Mouse (Mus musculus): ENCODE data around the gene Pde4d.

Pde4d gene

GRCm38 (mm10) chr13:108490872-108491271, 41.1 kb downstream of the Pde4d start:
- DNase-seq (ENCODE audit: low spot score in 2 of 2): no peak

- no peak for DNase-seq (ENCODE audit: low spot score in 2 of 2)
Observed at GRCm38 (mm10) chr13:108492886-108493285, 43.1 kb downstream of the Pde4d start.

- no peak for DNase-seq (ENCODE audit: low spot score in 2 of 2)
Observed at GRCm38 (mm10) chr13:108494365-108494764, 44.6 kb downstream of the Pde4d start.

GRCm38 (mm10) chr13:108497768-108498167, 48.0 kb downstream of the Pde4d start:
- DNase-seq (ENCODE audit: low spot score in 2 of 2): no peak

GRCm38 (mm10) chr13:108498247-108498743, 48.5 kb downstream of the Pde4d start:
- no peak for DNase-seq (ENCODE audit: low spot score in 2 of 2)

GRCm38 (mm10) chr13:108498773-108499313, 49.1 kb downstream of the Pde4d start:
- DNase-seq (ENCODE audit: low spot score in 2 of 2): no peak

GRCm38 (mm10) chr13:108501386-108501785, 51.6 kb downstream of the Pde4d start:
- no peak for DNase-seq (ENCODE audit: low spot score in 2 of 2)

- DNase-seq (ENCODE audit: low spot score in 2 of 2): no peak
Observed at GRCm38 (mm10) chr13:108524548-108524947, 74.8 kb downstream of the Pde4d start.

GRCm38 (mm10) chr13:108524969-108525368, 75.2 kb downstream of the Pde4d start:
- no peak for DNase-seq (ENCODE audit: low spot score in 2 of 2)

- DNase-seq (ENCODE audit: low spot score in 2 of 2): no peak
Observed at GRCm38 (mm10) chr13:108526258-108527007, 76.7 kb downstream of the Pde4d start.

- DNase-seq (ENCODE audit: low spot score in 2 of 2): no peak
Observed at GRCm38 (mm10) chr13:108527090-108527770, 77.5 kb downstream of the Pde4d start.

GRCm38 (mm10) chr13:108528343-108528742, 78.6 kb downstream of the Pde4d start:
- DNase-seq (ENCODE audit: low spot score in 2 of 2): no peak

GRCm38 (mm10) chr13:108532875-108533274, 83.1 kb downstream of the Pde4d start:
- no peak for DNase-seq (ENCODE audit: low spot score in 2 of 2)

GRCm38 (mm10) chr13:108536436-108536835, 86.7 kb downstream of the Pde4d start:
- no peak for DNase-seq (ENCODE audit: low spot score in 2 of 2)

GRCm38 (mm10) chr13:108536951-108537350, 87.2 kb downstream of the Pde4d start:
- DNase-seq (ENCODE audit: low spot score in 2 of 2): no peak

GRCm38 (mm10) chr13:108538760-108539369, 89.1 kb downstream of the Pde4d start:
- DNase-seq (ENCODE audit: low spot score in 2 of 2): no peak

GRCm38 (mm10) chr13:108541488-108541887, 91.7 kb downstream of the Pde4d start:
- no peak for DNase-seq (ENCODE audit: low spot score in 2 of 2)

- DNase-seq (ENCODE audit: low spot score in 2 of 2): peak; percentile 7 to 14
Observed at GRCm38 (mm10) chr13:108542342-108542761, 92.6 kb downstream of the Pde4d start.

- no peak for DNase-seq (ENCODE audit: low spot score in 2 of 2)
Observed at GRCm38 (mm10) chr13:108552288-108552687, 102.5 kb downstream of the Pde4d start.

- DNase-seq (ENCODE audit: low spot score in 2 of 2): no peak
Observed at GRCm38 (mm10) chr13:108552995-108553394, 103.2 kb downstream of the Pde4d start.

- no peak for DNase-seq (ENCODE audit: low spot score in 2 of 2)
Observed at GRCm38 (mm10) chr13:108554901-108555300, 105.2 kb downstream of the Pde4d start.

- no peak for DNase-seq (ENCODE audit: low spot score in 2 of 2)
Observed at GRCm38 (mm10) chr13:108596938-108597337, 147.2 kb downstream of the Pde4d start.

Measured in right cerebral cortex, postnatal 36 days (tissue).